Mouse (Mus musculus): Measurements from ENCODE around the gene Polrmt.

- no peak for TF ChIP-seq CTCF (IDR thresholded peaks at IDR 0.05; ENCODE audit: insufficient read depth, low read depth, low read length)
- TF ChIP-seq POLR2A (IDR thresholded peaks at IDR 0.05; ENCODE audit: insufficient read depth, low read depth, low read length), result no peak
These were observed 13.9 kb downstream of the Polrmt start for GRCm38 (mm10) chr10:79732500-79732899.

Data from olfactory bulb, adult 2 months (tissue).